ENCODE assay signal across 28 mouse cellular contexts in genomic region chr9:123227106-123227750, GRCm38 (mm10). TPM values are rescaled to one million over a fixed set of nuclear protein-coding genes. Genes with fewer than 3 reads are reported as not detected.
DNase-seq lines count a peak whose midpoint lies in the region; ATAC-seq and TF ChIP-seq lines count a peak whose summit lies in the region.
"Had no signal": no experiment of that assay in that cellular context is flagged by ENCODE, and none has a peak within 500 bp of the region (broad histone marks: within the 10 kb centered on the region; RNA-seq: fewer than 3 reads in every experiment).

No protein-coding gene starts in this region.

- H3K27me3 ChIP-seq in stomach, embryonic 15.5 days (replicated peaks) = no peaks in the 10 kb centered on the region
- no peaks in the 10 kb centered on the region for H3K27me3 ChIP-seq in stomach, postnatal 0 days (ENCODE audit: control insufficient read depth, insufficient read depth, low read length)
- no peaks in the 10 kb centered on the region for H3K27me3 ChIP-seq in liver, embryonic 13.5 days
- H3K27me3 ChIP-seq: CH12.LX; embryonic facial prominence, embryonic 15.5 days; hindbrain, embryonic 15.5 days; limb, embryonic 13.5 days; neural tube, embryonic 15.5 days had no signal

- no peaks in the 10 kb centered on the region for H3K36me3 ChIP-seq in stomach, embryonic 15.5 days
- no peaks in the 10 kb centered on the region for H3K36me3 ChIP-seq in stomach, postnatal 0 days (ENCODE audit: control insufficient read depth, insufficient read depth, low read length)
- no peaks in the 10 kb centered on the region for H3K36me3 ChIP-seq in liver, embryonic 13.5 days
- H3K36me3 ChIP-seq: embryonic facial prominence, embryonic 15.5 days; G1E; hindbrain, embryonic 15.5 days; limb, embryonic 13.5 days; neural tube, embryonic 15.5 days had no signal

- TF ChIP-seq EP300 in stomach, postnatal 0 days (optimal IDR thresholded peaks at IDR 0.05) = no peak

- TF ChIP-seq CTCF in stomach, postnatal 0 days (IDR thresholded peaks at IDR 0.05; ENCODE audit: low read depth) = no peak

- peak; percentile 53; the same call in 1 of the 2 replicates for ATAC-seq in stomach, embryonic 15.5 days (ENCODE audit: insufficient read depth, low FRiP score, low read depth)
- ATAC-seq in stomach, postnatal 0 days (ENCODE audit: low FRiP score, low TSS enrichment) = no peak
- peak; percentile 81 for ATAC-seq in erythroblast, adult 5-6 weeks (replicated peaks; ENCODE audit: low FRiP score, poor library complexity, severe bottlenecking)
- ATAC-seq in liver, embryonic 13.5 days (ENCODE audit: low read depth) = peak; percentile 95
- ATAC-seq in megakaryocyte-erythroid progenitor cell, adult 5-6 weeks (replicated peaks; ENCODE audit: low FRiP score, low TSS enrichment, poor library complexity, severe bottlenecking) = peak; percentile 86
- ATAC-seq: activated CD4-positive, CD25-positive, alpha-beta regulatory T cell, adult 4 months had no signal

- H3K9me3 ChIP-seq in stomach, embryonic 15.5 days = no peaks in the 10 kb centered on the region
- no peaks in the 10 kb centered on the region for H3K9me3 ChIP-seq in stomach, postnatal 0 days (ENCODE audit: control insufficient read depth, low read length)
- no peaks in the 10 kb centered on the region for H3K9me3 ChIP-seq in liver, embryonic 13.5 days (replicated peaks)
- H3K9me3 ChIP-seq: embryonic facial prominence, embryonic 15.5 days; G1E; hindbrain, embryonic 15.5 days; limb, embryonic 13.5 days; neural tube, embryonic 15.5 days had no signal

- H3K27ac ChIP-seq in stomach, embryonic 15.5 days = no peak overlapping the region
- H3K27ac ChIP-seq in stomach, postnatal 0 days (replicated peaks) = no peak overlapping the region
- peak overlapping the region; percentile 77 for H3K27ac ChIP-seq in liver, embryonic 13.5 days
- H3K27ac ChIP-seq: embryonic facial prominence, embryonic 15.5 days; heart, adult 2 months; hindbrain, embryonic 15.5 days; limb, embryonic 13.5 days; neural tube, embryonic 15.5 days had no signal

- no peak overlapping the region for H3K4me2 ChIP-seq in stomach, embryonic 15.5 days
- H3K4me2 ChIP-seq in stomach, postnatal 0 days (replicated peaks; ENCODE audit: low read depth) = no peak overlapping the region
- H3K4me2 ChIP-seq in liver, embryonic 13.5 days = peak overlapping the region; percentile 52
- H3K4me2 ChIP-seq: embryonic facial prominence, embryonic 15.5 days; hindbrain, embryonic 15.5 days; limb, embryonic 13.5 days; lung, embryonic 14.5 days; midbrain, embryonic 11.5 days; neural tube, embryonic 15.5 days had no signal

- no peak overlapping the region for H3K9ac ChIP-seq in stomach, embryonic 15.5 days
- H3K9ac ChIP-seq in stomach, postnatal 0 days (ENCODE audit: low read length) = no peak overlapping the region
- peak overlapping the region; percentile 46; the same call in 1 of the 2 replicates for H3K9ac ChIP-seq in liver, embryonic 13.5 days
- H3K9ac ChIP-seq: embryonic facial prominence, embryonic 15.5 days; hindbrain, embryonic 15.5 days; limb, embryonic 13.5 days; lung, embryonic 14.5 days; neural tube, embryonic 15.5 days had no signal

- WGBS in stomach, embryonic 15.5 days = 66% methylated on average over 3 of the region's 3 CpGs
- WGBS in stomach, postnatal 0 days = 76% methylated on average over 3 of the region's 3 CpGs
- WGBS in liver, embryonic 13.5 days (ENCODE audit: insufficient replicate concordance) = 20% methylated on average over 3 of the region's 3 CpGs

- DNase-seq in stomach, postnatal 0 days (ENCODE audit: low spot score) = no peak
- DNase-seq in liver, embryonic 13.5 days = peak; percentile 57
- no peak for DNase-seq in ovary, postnatal 36 days (ENCODE audit: low spot score)
- DNase-seq in thymus, postnatal 25 days = no peak
- no peak for DNase-seq in heart, postnatal 4 days
- DNase-seq: adrenal gland, adult 8-10 months; B cell, adult 2 months; cerebellum, adult 8-10 months; gastrocnemius, postnatal 25 days; heart, adult 2 months; kidney, adult 8-10 months; kidney, postnatal 25 days; layer of hippocampus, postnatal 36 days; lung, embryonic 14.5 days; lung, postnatal 36 days; right cerebral cortex, postnatal 25 days; thymus, adult 18-20 months had no signal

- no peak overlapping the region for H3K4me3 ChIP-seq in stomach, embryonic 15.5 days (replicated peaks)
- H3K4me3 ChIP-seq in stomach, postnatal 0 days (ENCODE audit: low read depth, low read length) = no peak overlapping the region
- no peak overlapping the region for H3K4me3 ChIP-seq in liver, embryonic 13.5 days (replicated peaks)
- H3K4me3 ChIP-seq: embryonic facial prominence, embryonic 15.5 days; heart, adult 2 months; hindbrain, embryonic 15.5 days; limb, embryonic 13.5 days; neural tube, embryonic 15.5 days had no signal

- no peaks in the 10 kb centered on the region for H3K4me1 ChIP-seq in stomach, embryonic 15.5 days
- no peaks in the 10 kb centered on the region for H3K4me1 ChIP-seq in stomach, postnatal 0 days (replicated peaks; ENCODE audit: control insufficient read depth, insufficient read depth)
- H3K4me1 ChIP-seq in liver, embryonic 13.5 days (replicated peaks) = peaks cover 56% of the 10 kb centered on the region
- H3K4me1 ChIP-seq: embryonic facial prominence, embryonic 15.5 days; hindbrain, embryonic 15.5 days; limb, embryonic 13.5 days; neural tube, embryonic 15.5 days had no signal

RNA-seq across cellular contexts. Expression of gene Cdcp1, which starts 11.4 kb away (rescaled TPM):
- polyA plus RNA-seq in stomach, embryonic 15.5 days (2015; fragmentation: Nextera tagmentation; extraction: Ambion mirVana) = 13.5 and 15.3 TPM in 2 replicates
- polyA plus RNA-seq in stomach, postnatal 0 days (2015; fragmentation: Nextera tagmentation; extraction: Ambion mirVana) = 7.4 and 7.9 TPM in 2 replicates
- not detected in 2 replicates for total RNA-seq in erythroblast, adult 5-6 weeks (2015; ENCODE audit: low replicate concordance)
- not detected in 2 replicates for total RNA-seq in erythroblast, adult 5-6 weeks (2017; ENCODE audit: low replicate concordance)
- 0.13 and 0.21 TPM in 2 replicates for polyA plus RNA-seq in liver, embryonic 13.5 days (2015; fragmentation: Nextera tagmentation; extraction: Ambion mirVana)
- 0.57 and 1.2 TPM in 2 replicates for total RNA-seq in megakaryocyte-erythroid progenitor cell, adult 5-6 weeks (2014; fragmentation: Nextera tagmentation)
- 0.38 and 0.72 TPM in 2 replicates for total RNA-seq in megakaryocyte-erythroid progenitor cell, adult 5-6 weeks (2017)
- total RNA-seq in heart, postnatal 4 days (2021) = under 1 TPM; 0.10 to 0.25 TPM
- total RNA-seq: gastrocnemius, postnatal 25 days; layer of hippocampus, postnatal 36 days had no signal
- polyA plus RNA-seq: G1E had no signal

RNA-seq across cellular contexts. Expression of gene Tmem158, which starts 33.3 kb away (rescaled TPM):
- polyA plus RNA-seq in stomach, embryonic 15.5 days (2015; fragmentation: Nextera tagmentation; extraction: Ambion mirVana) = 14.9 and 17.1 TPM in 2 replicates
- 15.1 and 16.8 TPM in 2 replicates for polyA plus RNA-seq in stomach, postnatal 0 days (2015; fragmentation: Nextera tagmentation; extraction: Ambion mirVana)
- 1.3 TPM in 1 of 2 replicates, not detected in the other for total RNA-seq in erythroblast, adult 5-6 weeks (2015; ENCODE audit: low replicate concordance)
- not detected in 2 replicates for total RNA-seq in erythroblast, adult 5-6 weeks (2017; ENCODE audit: low replicate concordance)
- 3.4 and 4.1 TPM in 2 replicates for polyA plus RNA-seq in liver, embryonic 13.5 days (2015; fragmentation: Nextera tagmentation; extraction: Ambion mirVana)
- total RNA-seq in megakaryocyte-erythroid progenitor cell, adult 5-6 weeks (2014; fragmentation: Nextera tagmentation) = 0.85 and 2.1 TPM in 2 replicates
- total RNA-seq in megakaryocyte-erythroid progenitor cell, adult 5-6 weeks (2017) = 4.3 TPM in 1 of 2 replicates, not detected in the other
- 10 to 100 TPM; 24.7 to 25.4 TPM for total RNA-seq in heart, postnatal 4 days (2021)
- total RNA-seq: G1E had no signal
- polyA plus RNA-seq: G1E had no signal

Comparison
In these comparisons a context has a peak if more than half of its experiments do, and no peak if none do; other contexts are left out.
1. RNA of gene Tmem158, which starts 33.3 kb away (total RNA-seq): 24.7 to 25.4 TPM in heart, postnatal 4 days; 0.85 to 4.3 TPM in megakaryocyte-erythroid progenitor cell, adult 5-6 weeks and 1.3 TPM in erythroblast, adult 5-6 weeks; every median in the first group is over 4 times any median in the second.